Mouse (Mus musculus): Measurements from ENCODE around the gene Rasal3.

GRCm38 (mm10) chr17:32393944-32394343 is 9.4 kb downstream of the Rasal3 start:
- TF ChIP-seq CTCF (IDR thresholded peaks at IDR 0.05; ENCODE audit: low read depth, low read length): no peak
- no peak for TF ChIP-seq POLR2A (IDR thresholded peaks at IDR 0.05; ENCODE audit: extremely low read depth, insufficient read depth, low read length)

All from liver, adult 2 months (tissue).